Mouse (Mus musculus) gastrocnemius, adult 2 months (tissue): ENCODE measurements around the gene Glod4. TPM values are rescaled to one million over a fixed set of nuclear protein-coding genes. Genes with fewer than 3 reads are reported as not detected.

Experiments
- DNase-seq: peaks from one replicate; pipeline ENCODE4 v3.0.0; 2022
- H3K27ac ChIP-seq: fragments of 200-600 bp; 2 replicates; pipeline ENCODE4 v1.8.1; 2022; ENCODE audit warnings: mild to moderate bottlenecking
- H3K4me3 ChIP-seq: fragments of 200-600 bp; 2 replicates; pipeline ENCODE4 v1.8.1; 2022; ENCODE audit warnings: mild to moderate bottlenecking, moderate library complexity
- CTCF ChIP-seq: fragments of 200-600 bp; IDR thresholded peaks from 2 replicates; pipeline ENCODE4 v1.8.1; 2022; ENCODE audit warnings: antibody characterized with exemption, mild to moderate bottlenecking, moderate library complexity
- intact Hi-C: fragments of 180-260 bp; cut with DNase I; formaldehyde crosslinking; loops from one replicate; pipeline ENCODE4 v1.15.1; 2025
- total RNA-seq, 2 experiments: library from RNA; stranded (reverse); gene quantifications; 2 replicates each; pipeline ENCODE4 v1.2.3; 2021

Glod4 gene
- total RNA-seq, 2 experiments from 2014 or later = 21.9 to 24.2 TPM

GRCm38 (mm10) chr11:76081048-76081640, 162.4 kb downstream of the Glod4 start:
- intact Hi-C loops = loop anchor here (5.0 kb wide), 1 partner anchor 39 kb away; no protein-coding TSS in a partner anchor
- TF ChIP-seq CTCF = no peak
- Histone ChIP-seq H3K4me3 (no peak overlapping the region), H3K27ac (peak overlapping the region; percentile 83)
- no peak for DNase-seq

- peak overlapping the region; percentile 83 for H3K27ac ChIP-seq
- DNase-seq = no peak
- intact Hi-C loops = loop anchor here (5.0 kb wide), 1 partner anchor 38 kb away; no protein-coding TSS in a partner anchor
- no peak for TF ChIP-seq CTCF
- H3K4me3 ChIP-seq = no peak overlapping the region
These were observed 163.2 kb downstream of the Glod4 start for GRCm38 (mm10) chr11:76080293-76080692.

- Histone ChIP-seq H3K4me3 (no peak overlapping the region), H3K27ac (no peak overlapping the region)
- TF ChIP-seq CTCF = no peak
- DNase-seq = no peak
- intact Hi-C loops = no loop called here
These were observed 166.2 kb downstream of the Glod4 start for GRCm38 (mm10) chr11:76077341-76077740.

- Histone ChIP-seq H3K27ac (no peak overlapping the region), H3K4me3 (no peak overlapping the region)
- no peak for DNase-seq
- TF ChIP-seq CTCF = no peak
- intact Hi-C loops = no loop called here
These were observed 169.0 kb downstream of the Glod4 start for GRCm38 (mm10) chr11:76074296-76075093.

Other genes with a start within 250 kb of the Glod4 start
- gene 1700016K19Rik, start 243.8 kb downstream of the Glod4 start, total RNA-seq = not detected
- gene Rflnb, start 215.9 kb downstream of the Glod4 start, total RNA-seq = 10 to 100 TPM; 13.2 to 21.8 TPM
- gene Vps53, start 64.1 kb downstream of the Glod4 start, total RNA-seq = 10 to 100 TPM; 22.0 to 22.1 TPM
- 1 to 10 TPM; 1.4 to 2.0 TPM for gene Fam57a, start 64.1 kb downstream of the Glod4 start, total RNA-seq
- gene Dbil5, start 26.1 kb downstream of the Glod4 start, total RNA-seq = not detected
- gene Gemin4, start 26.1 kb downstream of the Glod4 start, total RNA-seq = 1 to 10 TPM; 3.0 to 3.9 TPM
- gene Mrm3, start within 50 bp of the Glod4 start, total RNA-seq = 10 to 100 TPM; 11.3 to 16.2 TPM
- gene Nxn, start 155.4 kb upstream of the Glod4 start, total RNA-seq = 10 to 100 TPM; 42.0 to 49.3 TPM
- 10 to 100 TPM; 29.0 to 45.0 TPM for gene Timm22, start 163.2 kb upstream of the Glod4 start, total RNA-seq